Mouse (Mus musculus) liver, adult 2 months (tissue): ENCODE measurements around the gene Atp5b. TPM values are rescaled to one million over a fixed set of nuclear protein-coding genes. Genes with fewer than 3 reads are reported as not detected.

Experiments
- DNase-seq: peaks from one replicate; pipeline ENCODE4 v3.0.0-alpha.2; 2011; ENCODE audit warnings: low read depth, low spot score; ENCODE audit errors: extremely low read depth
- H3K27ac ChIP-seq: fragments of 200-500 bp; replicated peaks from 2 replicates; pipeline ENCODE4 v1.5.1; 2012; ENCODE audit warnings: low read depth, mild to moderate bottlenecking, control low read depth, inconsistent platforms, low read length; ENCODE audit not compliant: insufficient read depth
- H3K27me3 ChIP-seq: fragments of 200-500 bp; 2 replicates; pipeline ENCODE4 v1.6.1; 2012; ENCODE audit warnings: mild to moderate bottlenecking, moderate library complexity, low read length, inconsistent platforms; ENCODE audit not compliant: control insufficient read depth, insufficient read depth
- H3K36me3 ChIP-seq: fragments of 200-500 bp; 2 replicates; pipeline ENCODE4 v1.6.1; 2012; ENCODE audit warnings: low read length, inconsistent platforms; ENCODE audit not compliant: control insufficient read depth, insufficient read depth
- H3K4me1 ChIP-seq: fragments of 200-500 bp; 2 replicates; pipeline ENCODE4 v1.6.1; 2011; ENCODE audit warnings: low read length; ENCODE audit not compliant: control insufficient read depth, insufficient read depth
- H3K4me3 ChIP-seq: fragments of 200-500 bp; 2 replicates; pipeline ENCODE4 v1.5.1; 2011; ENCODE audit warnings: low read depth, mild to moderate bottlenecking, control low read depth, low read length, moderate library complexity; ENCODE audit not compliant: insufficient read depth
- H3K79me2 ChIP-seq: fragments of 200-500 bp; 2 replicates; pipeline ENCODE4 v1.6.1; 2012; ENCODE audit warnings: inconsistent platforms, mild to moderate bottlenecking, low read length, moderate library complexity; ENCODE audit not compliant: control insufficient read depth, insufficient read depth
- H3K9ac ChIP-seq: fragments of 200-500 bp; 2 replicates; pipeline ENCODE4 v1.6.1; 2012; ENCODE audit warnings: low read depth, mild to moderate bottlenecking, control low read depth, inconsistent platforms, low read length
- CTCF ChIP-seq: fragments of 200-500 bp; IDR thresholded peaks from 2 replicates; pipeline ENCODE4 v1.5.1; 2011; ENCODE audit warnings: low read depth, low read length, control low read depth
- POLR2A ChIP-seq: fragments of 200-500 bp; IDR thresholded peaks from 2 replicates; pipeline ENCODE4 v1.6.1; 2011; ENCODE audit warnings: low read length, control low read depth; ENCODE audit not compliant: insufficient read depth; ENCODE audit errors: extremely low read depth
- WGBS: fragments of 180-500 bp; shearing (Covaris S2); methylation state at CpG from one replicate; pipeline ENCODE4 v1.1.7; 2018; 5-methylcytosine and 5-hydroxymethylcytosine counted together
- polyA plus RNA-seq: library from polyadenylated mRNA; depleted of rRNA; stranded (reverse); fragments of >200 nt; gene quantifications from 2 replicates; pipeline ENCODE4 v1.2.3, GENCODE M21; 2012; rRNA removed
- total RNA-seq: library from RNA; depleted of rRNA; stranded (reverse); fragments of >200 nt; gene quantifications from 2 replicates; pipeline ENCODE4 v1.2.3, GENCODE M21; 2014; rRNA removed

Atp5b gene
- 1,653 and 1,721 TPM in 2 replicates for total RNA-seq
- 2,471 and 2,841 TPM in 2 replicates for polyA plus RNA-seq

DNA sequence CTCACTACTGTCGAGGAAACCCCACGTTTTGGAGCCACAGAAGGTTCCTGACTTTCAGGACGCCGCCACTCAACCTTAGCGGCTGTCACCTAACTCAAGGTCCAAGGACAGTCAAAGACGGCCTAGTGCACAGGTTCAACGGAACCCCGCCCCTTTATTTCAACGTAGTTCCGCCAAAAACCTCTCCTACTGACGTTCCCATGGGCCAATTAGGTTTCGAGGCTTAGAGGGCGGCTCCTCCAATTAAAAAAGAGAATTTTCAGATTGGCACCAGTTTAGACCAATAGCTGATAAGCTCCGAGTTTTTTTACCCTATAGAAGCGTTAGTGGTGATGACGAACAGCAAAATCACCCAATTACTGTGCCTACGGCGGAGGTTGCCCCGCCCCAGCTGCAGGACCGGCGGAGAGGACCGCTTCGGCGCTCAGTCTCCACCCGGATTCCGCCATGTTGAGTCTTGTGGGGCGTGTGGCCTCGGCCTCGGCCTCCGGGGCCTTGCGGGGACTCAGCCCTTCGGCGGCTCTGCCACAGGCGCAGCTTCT lies at the start of gene Atp5b:
Atp5b (plus strand) TSS at position 394 of the 542 bp plus-strand sequence.
- peak; percentile 99 for DNase-seq
- no peak for TF ChIP-seq CTCF
- TF ChIP-seq POLR2A = peak; percentile 96
- H3K9ac ChIP-seq = peak within 1 kb of the TSS; percentile 95
- H3K4me3 ChIP-seq = peak within 1 kb of the TSS; percentile 89
- peaks cover 15% of the 10 kb centered on the region for H3K79me2 ChIP-seq
- peak within 1 kb of the TSS; percentile 95 for H3K27ac ChIP-seq
- H3K36me3 ChIP-seq = peaks cover 33% of the 10 kb centered on the region
- peaks cover 26% of the 10 kb centered on the region for H3K4me1 ChIP-seq
- under 1% methylated on average over 34 of the region's 34 CpGs for WGBS
- H3K27me3 ChIP-seq = no peaks in the 10 kb centered on the region

DNA sequence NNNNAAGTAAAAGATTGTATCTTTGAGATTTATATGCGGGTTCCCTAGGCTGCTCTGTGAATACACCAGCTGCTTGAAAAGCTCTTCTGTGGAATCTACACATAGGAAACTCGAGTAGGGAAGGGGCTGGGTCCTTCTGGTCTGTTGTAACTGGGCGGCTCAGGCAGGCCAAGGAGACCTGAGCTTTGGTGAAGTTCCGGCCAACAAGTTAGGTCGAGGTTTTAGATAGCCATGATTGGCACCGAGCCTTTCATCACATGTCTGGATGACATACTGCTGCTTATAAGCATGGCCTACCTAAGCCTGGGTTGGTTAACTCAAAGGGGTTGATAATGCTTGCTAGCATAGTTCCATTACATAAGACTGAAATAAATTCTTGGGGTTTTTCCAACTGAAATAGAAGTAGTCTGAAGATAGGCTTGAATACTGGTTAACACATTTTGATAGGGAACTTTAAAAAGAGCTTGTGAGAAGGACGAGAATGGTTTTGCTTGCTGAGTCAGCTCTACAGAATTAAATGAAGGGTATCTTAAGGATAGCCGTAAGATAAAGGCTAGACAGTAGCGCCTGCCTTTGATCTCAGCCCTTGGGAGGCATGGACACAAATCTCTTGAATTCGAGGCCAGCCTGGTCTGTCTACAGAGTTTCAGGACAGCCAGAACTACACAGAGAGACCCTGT lies 46.2 kb upstream of the Atp5b start:
- H3K9ac ChIP-seq = peak overlapping the region; percentile 43
- 3% methylated on average over 10 of the region's 10 CpGs for WGBS

DNA sequence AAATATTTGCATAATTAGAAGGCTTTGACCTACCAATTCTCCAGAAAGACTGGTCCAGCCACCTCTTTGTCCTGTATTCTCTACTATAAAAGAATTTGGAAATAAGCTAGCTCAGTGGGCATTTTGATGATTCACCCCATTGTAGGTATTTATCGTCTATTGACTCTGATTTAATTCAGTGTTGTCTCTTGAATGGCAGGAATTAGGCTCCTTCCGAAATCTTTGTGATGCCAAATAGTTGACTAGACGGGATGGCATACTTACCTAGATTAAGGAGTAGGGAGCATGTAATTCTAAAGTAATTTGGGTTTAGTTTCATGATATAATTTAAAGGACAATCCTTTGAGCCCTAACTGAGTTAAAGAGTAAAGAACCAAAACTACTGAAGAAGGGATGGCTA lies 45.2 kb upstream of the Atp5b start:
- TF ChIP-seq POLR2A (no peak), CTCF (no peak)
- Histone ChIP-seq H3K79me2 (peaks cover 55% of the 10 kb centered on the region), H3K4me3 (no peak overlapping the region), H3K27me3 (no peaks in the 10 kb centered on the region), H3K9ac (no peak overlapping the region), H3K4me1 (peaks cover 14% of the 10 kb centered on the region), H3K36me3 (peaks cover 37% of the 10 kb centered on the region), H3K27ac (no peak overlapping the region)
- no peak for DNase-seq
- WGBS = 62% methylated on average over 3 of the region's 3 CpGs

More for the DNA sequence above, 46.2 kb upstream of the Atp5b start:
- Histone ChIP-seq H3K36me3 (peaks cover 32% of the 10 kb centered on the region), H3K4me3 (peak overlapping the region; percentile 90), H3K27ac (peak overlapping the region; percentile 11), H3K79me2 (peaks cover 51% of the 10 kb centered on the region), H3K27me3 (no peaks in the 10 kb centered on the region), H3K4me1 (peaks cover 14% of the 10 kb centered on the region)
- TF ChIP-seq CTCF = no peak
- TF ChIP-seq POLR2A = no peak
- DNase-seq = peak; percentile 75

DNA sequence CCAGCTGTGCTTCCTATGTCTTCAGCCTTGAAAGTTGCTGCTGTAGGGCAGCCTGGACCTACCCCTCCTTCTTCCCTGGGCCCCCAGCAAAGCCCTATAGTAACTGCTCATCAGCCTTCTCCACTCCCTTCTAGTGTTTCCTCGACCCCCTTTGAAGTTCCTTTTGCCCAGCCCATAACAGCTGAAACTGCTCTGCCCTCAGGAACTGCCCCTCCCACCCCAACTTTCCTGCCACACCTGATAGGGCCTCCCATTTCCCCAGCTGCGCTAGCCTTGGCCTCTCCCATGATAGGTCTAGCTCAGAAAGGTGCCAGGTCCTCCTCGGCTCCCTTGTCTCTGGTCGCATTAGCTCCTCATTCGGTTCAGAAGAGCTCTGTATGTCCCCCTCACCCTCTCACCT lies 43.9 kb upstream of the Atp5b start:
- Histone ChIP-seq H3K27me3 (no peaks in the 10 kb centered on the region), H3K79me2 (peaks cover 65% of the 10 kb centered on the region), H3K4me1 (peaks cover 14% of the 10 kb centered on the region), H3K4me3 (no peak overlapping the region), H3K27ac (no peak overlapping the region), H3K9ac (no peak overlapping the region), H3K36me3 (peaks cover 45% of the 10 kb centered on the region)
- TF ChIP-seq CTCF = no peak
- TF ChIP-seq POLR2A = no peak
- WGBS = 55% methylated on average over 5 of the region's 5 CpGs
- no peak for DNase-seq

DNA sequence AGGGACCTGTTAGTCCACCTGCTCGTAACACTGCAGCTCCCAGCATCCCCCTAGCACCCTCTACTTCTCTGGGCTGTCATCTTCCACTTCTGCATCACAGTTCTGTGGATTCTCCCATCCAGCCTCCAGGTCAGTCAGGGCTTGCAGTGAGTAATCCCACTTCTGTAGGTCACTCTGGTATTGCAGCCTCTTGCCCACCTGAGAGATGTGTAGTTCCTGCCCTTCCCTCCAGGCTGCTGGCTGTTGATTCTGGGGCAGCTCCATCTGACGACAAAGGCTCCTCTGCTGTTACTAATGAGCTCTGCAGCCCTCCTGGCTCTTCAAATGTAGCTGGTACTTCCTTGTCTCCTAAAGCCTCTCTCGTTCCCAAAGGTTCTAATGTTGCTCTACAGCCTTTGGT lies 43.2 kb upstream of the Atp5b start:
- H3K9ac ChIP-seq = no peak overlapping the region

DNA sequence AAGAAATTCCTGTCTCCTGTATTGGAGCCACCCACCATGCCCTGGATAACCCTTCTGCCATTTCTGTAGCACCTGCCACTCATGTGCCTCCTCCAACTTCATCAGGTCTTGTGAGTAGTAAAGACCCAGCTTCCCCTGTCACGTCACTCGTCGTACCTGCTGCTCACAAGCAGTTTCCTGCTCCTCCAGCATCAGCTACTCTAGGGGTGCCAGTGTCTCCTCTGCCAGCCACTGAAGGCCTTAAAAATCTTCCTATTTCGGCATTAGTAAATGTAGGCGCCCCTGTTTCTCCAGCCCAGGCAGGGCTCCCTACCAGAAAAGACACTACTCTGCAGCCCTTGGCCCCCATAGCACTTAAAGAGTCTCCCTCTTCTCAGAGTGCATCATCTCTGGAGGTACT lies 42.8 kb upstream of the Atp5b start:
- no peak overlapping the region for H3K27ac ChIP-seq
- no peak for DNase-seq
- H3K27me3 ChIP-seq = no peaks in the 10 kb centered on the region
- no peak overlapping the region for H3K4me3 ChIP-seq
- WGBS = 93% methylated on average over 5 of the region's 5 CpGs
- peaks cover 53% of the 10 kb centered on the region for H3K36me3 ChIP-seq
- peaks cover 11% of the 10 kb centered on the region for H3K4me1 ChIP-seq
- H3K79me2 ChIP-seq = peaks cover 74% of the 10 kb centered on the region
- no peak overlapping the region for H3K9ac ChIP-seq
- TF ChIP-seq CTCF = no peak
- TF ChIP-seq POLR2A = no peak

More for the DNA sequence above, 43.2 kb upstream of the Atp5b start:
- TF ChIP-seq CTCF (no peak), POLR2A (no peak)
- Histone ChIP-seq H3K4me1 (peaks cover 11% of the 10 kb centered on the region), H3K4me3 (no peak overlapping the region), H3K36me3 (peaks cover 49% of the 10 kb centered on the region), H3K27me3 (no peaks in the 10 kb centered on the region), H3K79me2 (peaks cover 72% of the 10 kb centered on the region), H3K27ac (no peak overlapping the region)
- 76% methylated on average over 3 of the region's 3 CpGs for WGBS
- DNase-seq = no peak
